Mouse (Mus musculus): ENCODE results near the gene Mus81.

Mus81 gene

GRCm38 (mm10) chr19:5466916-5467500, 21.2 kb downstream of the Mus81 start:
- DNase-seq: no peak

DNA sequence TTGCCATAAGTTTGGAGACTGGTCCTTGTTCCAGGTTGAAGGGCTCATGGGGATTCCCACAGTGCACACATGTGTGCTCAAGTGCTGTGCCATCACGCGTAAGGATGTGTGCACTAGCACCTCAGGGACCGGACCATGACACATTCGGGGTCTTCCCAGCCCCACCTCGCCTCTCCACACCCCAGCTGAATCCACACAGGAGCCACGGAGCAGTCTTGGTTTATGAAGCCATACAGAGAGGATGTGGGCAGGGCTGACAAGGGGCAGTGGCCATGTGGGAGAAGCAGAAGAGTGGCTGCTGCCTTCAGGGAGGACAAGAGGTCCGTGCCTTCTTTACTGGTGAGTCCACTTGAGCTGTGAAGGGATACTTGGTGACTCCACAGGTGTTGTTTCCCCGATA, 23.2 kb downstream of the Mus81 start:
- DNase-seq: no peak

- DNase-seq: no peak
These were observed 24.2 kb downstream of the Mus81 start for GRCm38 (mm10) chr19:5463791-5464562.

DNA sequence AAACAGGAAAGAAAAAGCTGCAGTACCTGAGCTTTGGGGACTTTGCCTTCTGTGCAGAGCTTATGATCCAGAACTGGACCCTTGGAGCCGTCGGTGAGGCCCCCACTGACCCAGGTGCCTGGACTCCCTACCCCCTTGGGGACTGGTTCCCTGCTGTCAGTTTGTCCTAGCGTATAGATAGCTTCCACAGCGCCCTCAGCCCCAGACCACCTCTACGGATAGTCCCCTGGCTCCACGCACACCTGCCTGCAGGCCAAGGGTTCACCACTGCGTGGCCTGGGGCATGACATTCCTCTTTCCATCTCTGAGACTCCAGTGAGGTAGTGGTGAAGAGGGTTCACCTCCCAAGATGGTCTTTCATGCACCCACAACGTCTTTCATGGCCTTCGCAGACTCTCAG, 25.0 kb downstream of the Mus81 start:
- DNase-seq: no peak

DNA sequence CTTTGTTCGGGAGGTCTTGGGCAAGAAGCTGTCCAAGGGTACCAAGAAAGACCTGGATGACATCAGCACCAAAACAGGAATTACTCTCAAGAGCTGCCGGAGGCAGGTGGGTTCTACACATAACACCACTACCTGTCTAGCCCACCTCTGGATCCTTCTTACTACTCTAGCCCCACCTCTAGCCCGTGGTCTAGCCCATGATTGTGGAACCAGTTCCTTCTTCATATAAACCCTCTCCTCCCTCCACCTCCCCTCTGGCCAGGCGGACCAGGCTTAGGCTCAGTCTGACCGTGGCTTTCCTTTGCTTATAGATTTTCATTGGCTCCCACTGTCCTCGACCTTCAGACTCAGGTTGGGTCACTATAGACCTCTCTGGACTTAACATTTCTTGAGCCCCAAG, 26.8 kb downstream of the Mus81 start:
- no peak for DNase-seq

DNA sequence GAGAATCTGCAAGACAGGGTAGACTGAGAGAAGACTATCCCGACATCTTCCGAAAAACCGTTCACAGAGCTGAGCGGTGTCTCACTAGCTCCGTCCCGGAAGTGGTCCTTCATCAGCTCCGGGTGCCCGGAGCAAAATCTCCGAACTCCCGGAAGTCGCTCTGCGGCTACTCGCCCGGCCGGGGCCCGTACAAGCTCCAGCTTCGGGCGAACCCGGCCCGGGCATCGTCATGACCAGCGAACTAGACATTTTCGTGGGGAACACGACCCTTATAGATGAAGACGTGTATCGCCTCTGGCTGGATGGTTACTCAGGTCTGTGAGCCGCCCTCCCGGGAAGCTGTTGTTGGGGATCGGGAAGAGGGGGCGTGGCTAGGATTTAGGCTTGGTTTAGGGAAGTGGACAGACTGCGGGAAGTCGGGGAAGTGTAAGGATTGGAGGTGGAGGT, 27.7 kb downstream of the Mus81 start, which contains the start of gene Fibp:
Gene Fibp, plus strand, starts transcription at position 151 of the 447 bp plus-strand sequence.
- DNase-seq: peak; percentile 82

DNA sequence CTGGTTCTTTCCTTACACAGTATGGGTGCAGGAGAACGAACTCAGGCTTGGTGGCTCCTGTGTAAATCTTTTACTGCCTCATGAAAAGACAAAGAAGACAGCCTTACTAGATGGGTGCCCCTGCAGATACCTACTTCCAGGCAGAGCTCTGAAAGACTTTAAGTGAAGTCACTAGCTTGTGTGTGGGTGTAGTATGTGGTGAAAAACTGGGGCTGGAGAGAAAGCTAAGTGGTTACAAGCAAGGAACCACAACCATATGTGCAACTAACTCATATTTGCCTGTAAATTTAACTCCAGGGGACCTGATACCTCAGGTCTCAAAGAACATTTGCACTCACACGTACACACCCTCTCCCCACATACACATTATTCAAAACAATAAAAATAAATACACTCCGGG, 28.3 kb downstream of the Mus81 start:
- DNase-seq: no peak

DNA sequence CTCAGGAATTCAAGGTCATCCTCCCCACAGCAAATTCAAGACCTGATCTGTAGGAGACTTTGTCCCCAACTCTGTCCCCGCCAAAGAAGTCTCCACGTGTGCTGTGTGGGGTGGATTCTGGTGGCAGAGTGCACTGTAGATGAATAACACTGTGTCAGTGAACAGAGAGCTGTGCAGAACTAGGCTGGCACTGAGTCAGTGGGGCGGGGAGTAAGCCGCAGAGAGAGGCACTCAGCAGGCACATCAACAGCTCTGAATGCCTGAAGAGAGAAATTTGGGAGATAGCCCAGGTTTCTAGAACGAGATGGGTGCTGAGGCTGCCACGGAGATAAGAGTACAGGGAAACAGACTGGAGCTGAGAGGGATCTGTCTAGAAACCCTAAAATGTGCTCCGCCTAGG, 29.2 kb downstream of the Mus81 start:
- peak; percentile 81 for DNase-seq

- DNase-seq: no peak
These were observed 30.3 kb downstream of the Mus81 start, which contains the start of gene Ccdc85b for GRCm38 (mm10) chr19:5457746-5458442. Gene Ccdc85b (minus strand): TSS chr19:5457894.

DNA sequence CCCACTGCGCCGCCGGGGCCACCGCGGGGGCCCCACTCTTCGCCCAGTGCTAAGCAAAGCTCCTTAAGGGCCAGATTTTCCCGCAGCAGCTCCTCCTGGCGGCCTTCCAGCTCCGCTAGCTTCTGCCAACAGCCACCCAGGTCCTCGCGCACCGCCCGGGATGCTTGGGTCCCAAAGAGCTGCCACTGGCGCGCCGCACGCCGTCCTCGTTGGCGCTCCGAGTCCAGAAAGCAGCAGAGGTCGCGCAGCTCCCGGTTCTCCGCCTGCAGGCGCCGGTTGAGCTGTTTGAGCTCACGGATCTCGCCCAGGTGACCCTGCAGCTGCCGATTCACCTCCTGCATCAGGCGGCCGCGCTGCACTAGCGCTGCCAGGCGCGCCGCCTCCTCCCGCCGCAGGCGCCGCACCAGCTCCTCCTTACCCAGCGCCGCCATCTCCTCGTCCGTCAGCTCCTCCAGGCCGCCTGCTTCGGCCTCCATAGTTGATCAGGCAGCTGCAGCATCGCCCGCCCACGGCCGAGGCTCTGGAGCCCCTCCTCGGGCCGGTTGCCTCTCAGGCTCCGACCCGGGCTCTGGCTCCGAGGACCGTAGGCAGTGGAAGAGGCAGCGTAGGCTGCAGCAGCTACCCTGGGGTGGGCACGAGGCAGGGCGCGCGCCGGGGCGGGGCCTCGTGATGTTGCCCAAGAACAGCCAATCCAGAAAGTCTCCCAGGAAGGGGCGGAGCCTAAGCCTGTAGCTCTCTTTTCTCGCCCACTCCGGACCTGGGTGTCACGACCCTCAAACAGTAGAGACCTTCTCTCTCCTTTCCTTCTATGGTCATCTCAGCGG, 31.1 kb downstream of the Mus81 start:
- peak; percentile 97 for DNase-seq

GRCm38 (mm10) chr19:5456241-5456921, 31.8 kb downstream of the Mus81 start:
- no peak for DNase-seq

- DNase-seq: no peak
These were observed 32.6 kb downstream of the Mus81 start for GRCm38 (mm10) chr19:5455568-5455967.

DNA sequence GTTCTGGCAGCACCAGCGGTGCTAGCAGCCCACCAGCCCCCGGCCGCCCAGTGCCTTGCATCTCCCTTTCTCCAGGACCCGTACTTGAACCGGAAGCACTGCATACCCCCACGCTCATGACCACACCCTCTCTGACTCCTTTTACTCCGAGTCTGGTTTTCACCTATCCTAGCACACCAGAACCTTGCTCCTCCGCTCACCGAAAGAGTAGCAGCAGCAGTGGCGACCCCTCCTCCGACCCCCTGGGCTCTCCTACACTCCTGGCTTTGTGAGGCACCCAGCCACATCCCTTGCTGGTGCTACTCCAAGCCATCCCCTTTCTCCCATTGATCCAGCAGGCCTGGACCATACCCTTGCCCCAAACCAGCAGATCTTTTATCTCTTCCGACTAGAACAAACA, 33.2 kb downstream of the Mus81 start:
- no peak for DNase-seq

DNA sequence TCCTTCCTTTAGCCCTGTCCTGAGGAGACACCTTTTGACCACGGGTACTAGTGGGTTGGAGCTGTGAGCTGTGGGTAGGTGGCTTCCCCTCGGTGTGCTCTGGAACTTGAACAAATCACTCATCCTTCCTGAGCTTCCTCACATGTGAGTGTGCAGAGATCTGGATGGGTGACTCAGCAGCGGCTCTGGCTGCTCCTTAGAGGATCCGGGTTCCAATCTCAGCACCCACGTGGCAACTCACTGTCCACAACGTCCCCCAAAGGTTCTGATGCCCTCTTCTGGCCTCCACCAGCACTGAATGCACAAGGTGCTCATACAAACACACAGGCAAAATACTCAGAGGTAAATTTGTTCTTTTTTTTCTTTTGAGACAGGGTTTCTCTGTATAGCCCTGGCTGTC, 36.4 kb downstream of the Mus81 start:
- no peak for DNase-seq

DNA sequence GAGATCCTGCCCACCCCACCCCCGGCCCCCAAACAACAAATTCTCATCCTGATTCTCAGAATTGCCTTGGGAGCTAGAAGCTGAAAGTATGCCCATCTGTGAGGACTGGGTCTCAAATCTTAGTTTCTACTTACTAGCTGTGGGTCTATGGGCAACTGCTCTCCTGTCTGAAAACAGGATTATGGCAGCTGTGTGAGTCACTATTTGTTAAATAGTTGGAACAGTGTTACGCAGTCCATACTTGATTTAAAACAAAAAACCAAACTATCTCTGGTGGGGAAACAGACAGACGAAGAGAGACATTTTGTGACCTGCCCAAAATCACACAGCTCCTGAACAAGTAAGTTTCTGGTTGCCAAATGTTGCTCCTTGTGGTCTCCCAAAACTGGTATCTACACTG, 38.5 kb downstream of the Mus81 start:
- no peak for DNase-seq

GRCm38 (mm10) chr19:5448354-5449150, 39.6 kb downstream of the Mus81 start:
- no peak for DNase-seq

- no peak for DNase-seq
These were observed 40.5 kb downstream of the Mus81 start, which contains the start of gene Fosl1 for GRCm38 (mm10) chr19:5447515-5448353. Gene Fosl1 (plus strand): TSS chr19:5447547.

DNA sequence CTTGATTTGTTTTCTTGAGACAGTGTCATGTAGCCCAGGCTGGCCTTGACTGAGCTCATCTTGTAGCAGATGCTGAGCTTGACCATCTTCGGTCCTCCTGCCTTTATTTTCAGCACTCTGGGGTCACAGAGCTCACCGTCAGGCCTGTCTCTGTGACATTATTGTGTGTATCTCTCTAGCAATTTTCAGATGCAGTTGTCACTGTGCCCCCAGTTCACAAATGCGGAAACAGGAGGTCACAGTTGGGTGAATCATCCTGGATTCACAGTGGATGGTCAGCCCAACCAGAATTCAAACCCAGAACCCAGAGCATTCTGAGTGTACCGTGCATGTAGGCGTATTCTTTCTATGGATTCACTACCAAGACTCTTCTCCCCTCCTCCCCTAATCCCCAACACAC, 42.5 kb downstream of the Mus81 start:
- no peak for DNase-seq

- no peak for DNase-seq
These were observed 43.2 kb downstream of the Mus81 start for GRCm38 (mm10) chr19:5444954-5445353.

DNA sequence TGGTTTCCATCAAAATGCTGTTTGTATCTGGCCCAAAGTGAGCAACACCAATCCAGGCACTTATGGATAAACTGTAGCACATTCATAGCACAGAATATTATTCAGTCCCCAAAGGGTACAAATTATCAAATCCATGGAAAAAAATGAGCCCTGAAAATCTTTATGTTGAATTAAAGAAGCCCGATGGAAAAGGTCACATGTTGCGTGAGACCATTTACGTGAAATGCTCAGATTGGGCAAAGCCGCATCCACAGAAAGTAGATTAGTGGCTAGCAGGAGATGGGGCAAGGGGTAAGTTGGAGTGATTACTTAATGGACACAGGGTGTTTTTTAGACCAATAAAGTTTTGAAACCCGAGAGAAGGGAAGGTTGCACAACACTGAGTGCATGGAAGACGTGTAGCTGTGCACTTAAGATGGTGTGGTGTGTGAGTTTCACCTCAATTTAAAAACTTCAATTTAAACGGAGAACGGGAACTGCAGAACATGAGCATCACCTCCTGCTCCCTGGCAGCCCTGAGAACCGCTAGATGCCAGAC, 43.8 kb downstream of the Mus81 start:
- DNase-seq: no peak
